Mouse (Mus musculus) monocyte, adult 2 months (primary cell): ENCODE measurements around the gene Pdgfc.

Source experiments
- DNase-seq, 2 experiments: peaks; one replicate each; pipeline ENCODE4 v3.0.0; 2022; ENCODE audit warnings: low spot score in 2 of 2, low read depth in 1 of 2

The Pdgfc gene

DNA sequence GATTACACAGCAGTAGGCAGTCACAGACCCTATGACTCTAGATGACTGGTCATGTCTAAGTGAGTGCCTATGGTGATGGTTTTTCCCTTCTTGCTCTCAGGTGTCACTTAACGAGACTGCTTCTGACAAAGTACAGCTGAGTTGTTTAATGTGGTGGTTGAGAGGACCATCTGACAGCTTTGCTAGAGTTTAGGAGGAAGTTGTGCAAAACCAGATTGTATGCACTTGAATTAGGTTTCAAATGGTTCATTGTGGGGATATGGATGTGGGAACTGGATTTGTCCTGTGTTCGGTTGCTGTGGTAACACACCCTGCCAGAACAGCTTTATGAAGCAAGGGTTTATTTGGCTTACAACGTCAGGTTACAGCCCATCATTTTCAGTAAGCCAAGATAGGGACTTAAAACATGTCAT, 112.9 kb downstream of the Pdgfc start:
- no peak for DNase-seq

DNA sequence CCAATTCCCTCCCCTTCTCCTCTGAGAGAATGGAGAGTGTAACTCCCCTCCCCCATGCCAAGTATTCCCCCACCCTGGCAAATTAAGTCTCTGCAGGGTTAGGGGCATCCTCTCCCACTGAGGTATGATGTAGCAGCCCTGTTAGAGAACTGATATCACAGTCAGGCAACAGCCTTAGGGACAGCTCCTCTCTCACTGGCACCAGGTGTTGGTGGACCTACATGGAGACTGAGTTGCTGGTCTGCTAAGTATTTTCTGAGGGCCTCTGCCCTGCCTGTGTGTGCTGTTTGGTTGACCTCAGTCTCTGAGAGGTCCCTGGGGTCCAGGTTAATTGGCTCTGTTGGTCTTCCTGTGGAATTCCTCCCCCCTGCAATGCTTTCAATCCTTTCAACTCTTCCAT, 114.0 kb downstream of the Pdgfc start:
- no peak for DNase-seq

DNA sequence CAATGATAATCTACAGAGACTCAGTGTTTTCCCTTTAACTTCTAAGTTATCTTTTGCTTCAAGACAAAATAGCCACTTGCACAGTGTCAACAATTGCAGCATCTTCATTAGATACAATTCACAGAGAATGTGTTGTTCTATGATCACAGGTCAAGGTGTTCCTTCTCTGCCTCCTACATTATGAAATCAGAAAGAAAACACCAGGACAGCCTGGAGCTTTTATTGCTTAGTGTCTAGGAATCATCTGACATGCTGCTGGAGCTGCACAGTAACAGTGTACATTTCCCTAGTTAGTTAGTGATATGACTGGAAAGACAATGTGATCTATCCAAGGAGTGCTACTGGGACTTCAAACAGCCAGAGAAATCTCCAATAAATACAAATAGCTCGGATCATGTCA, 118.2 kb downstream of the Pdgfc start:
- DNase-seq, result no peak

DNA sequence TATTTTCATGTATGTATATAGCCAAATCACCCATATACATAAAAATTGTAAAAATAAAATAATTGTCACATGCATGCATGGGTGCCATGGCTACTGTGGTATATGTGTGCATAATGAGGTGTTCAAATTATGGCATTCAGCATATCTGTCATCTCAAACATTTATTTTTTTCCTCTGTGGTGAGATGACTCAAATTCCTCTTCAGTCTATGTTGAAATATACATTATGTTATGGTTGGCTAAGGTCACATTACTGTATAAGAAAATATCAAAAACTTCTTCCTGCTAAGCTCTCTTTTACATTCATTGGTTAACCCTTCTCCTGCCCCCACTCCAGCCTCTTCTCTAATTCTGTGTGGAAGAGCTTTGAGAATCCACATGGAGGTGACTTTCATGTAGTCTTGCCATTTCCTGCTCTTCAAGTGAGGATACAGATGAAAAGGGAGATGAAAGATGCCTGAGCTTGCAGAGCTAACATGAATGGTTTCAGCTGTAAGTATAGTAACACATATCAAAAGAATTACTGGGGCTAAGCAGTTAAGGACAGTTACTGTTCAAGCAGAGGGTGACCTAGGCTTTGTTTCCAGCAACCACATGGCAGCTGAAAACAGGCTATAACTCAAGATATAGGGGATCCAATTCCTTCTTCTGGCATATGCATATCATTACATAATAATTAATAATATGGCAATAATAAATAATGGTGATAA, 124.4 kb downstream of the Pdgfc start:
- DNase-seq, result no peak

DNA sequence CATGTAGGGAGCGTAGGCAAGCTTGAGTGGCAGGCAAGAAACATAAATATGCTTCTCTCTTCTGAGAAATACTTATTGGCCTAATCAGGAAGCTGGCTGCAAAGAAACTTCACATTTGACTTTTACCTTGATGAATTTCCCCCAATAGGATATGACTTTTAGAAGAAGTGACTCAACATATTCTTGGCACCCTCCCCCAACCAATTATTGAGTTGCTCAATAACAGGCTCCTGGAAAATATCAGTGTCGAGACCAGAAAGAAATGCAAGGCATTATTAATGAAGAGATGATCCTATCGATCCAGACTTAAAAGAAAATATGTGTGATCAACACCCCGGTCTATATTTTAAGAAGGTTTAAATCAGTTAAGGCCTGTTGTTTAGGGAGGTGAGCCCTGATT, 125.9 kb downstream of the Pdgfc start:
- DNase-seq, result no peak

DNA sequence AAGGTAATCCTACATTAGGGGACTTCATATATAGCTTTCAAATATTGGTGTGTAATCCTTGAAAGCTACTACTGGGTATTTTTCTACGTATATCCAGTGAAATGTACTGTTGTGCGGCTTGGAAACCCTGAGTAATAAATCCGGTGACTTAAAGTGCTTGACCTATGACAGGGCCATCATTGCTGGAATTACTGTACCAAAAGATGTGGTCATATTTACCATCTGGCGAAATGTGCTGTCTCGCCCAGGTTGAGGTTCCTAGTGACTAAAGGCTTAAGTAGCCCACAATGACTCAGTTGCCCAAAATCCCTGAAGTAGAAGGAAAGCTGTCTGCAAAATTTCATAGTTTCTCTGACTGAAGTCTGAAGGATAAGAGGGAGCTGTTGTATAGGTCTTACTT, 127.9 kb downstream of the Pdgfc start:
- DNase-seq, result no peak

DNA sequence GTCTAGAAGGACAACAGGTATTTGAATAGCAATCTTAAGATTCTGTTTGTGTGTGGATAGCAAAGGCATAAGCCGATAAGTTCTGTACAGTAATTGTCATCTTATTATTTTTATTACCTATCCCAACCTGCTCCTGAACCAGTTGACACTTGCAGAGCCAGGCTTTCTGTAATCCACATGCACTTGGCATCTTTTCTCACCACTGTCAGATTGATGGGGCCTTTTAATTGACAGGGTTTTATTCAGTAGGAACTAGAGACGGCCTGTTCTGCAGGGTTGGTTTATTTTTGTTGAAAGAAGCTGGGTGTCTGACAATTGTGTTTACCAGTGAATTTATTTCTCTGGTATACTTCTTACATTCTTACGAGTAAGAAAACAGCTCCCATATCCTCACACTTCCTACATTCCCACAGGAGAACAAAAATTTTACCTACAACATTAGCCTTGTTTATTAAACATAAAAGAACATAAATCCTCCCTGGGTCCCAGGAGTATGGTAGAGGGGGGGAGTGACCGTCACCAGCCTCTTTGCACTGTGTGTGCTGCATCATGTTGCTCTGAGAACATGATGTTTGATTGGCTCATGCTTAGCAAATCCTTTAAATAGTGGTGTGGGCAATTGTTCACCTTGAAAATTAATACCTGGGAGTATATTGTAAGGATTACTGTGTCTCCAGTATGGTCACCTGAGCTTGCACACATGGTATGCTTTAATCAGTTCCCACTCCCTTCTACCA, 134.0 kb downstream of the Pdgfc start:
- DNase-seq, result no peak

DNA sequence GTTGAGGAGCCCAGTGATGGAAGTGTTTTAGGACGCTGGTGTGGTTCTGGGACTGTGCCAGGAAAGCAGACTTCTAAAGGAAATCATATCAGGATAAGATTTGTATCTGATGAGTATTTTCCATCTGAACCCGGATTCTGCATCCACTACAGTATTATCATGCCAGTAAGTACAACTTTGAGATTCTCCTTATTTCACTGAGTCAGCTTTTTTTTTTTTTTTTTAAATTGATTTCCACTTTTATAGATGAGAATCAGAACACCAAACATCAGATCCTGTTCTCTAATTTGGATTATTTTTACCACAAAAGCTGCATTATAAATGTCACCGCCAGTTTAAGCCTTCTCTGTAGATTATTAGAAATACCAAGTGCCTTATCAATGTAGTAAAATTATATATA, 138.6 kb downstream of the Pdgfc start:
- DNase-seq, result no peak

DNA sequence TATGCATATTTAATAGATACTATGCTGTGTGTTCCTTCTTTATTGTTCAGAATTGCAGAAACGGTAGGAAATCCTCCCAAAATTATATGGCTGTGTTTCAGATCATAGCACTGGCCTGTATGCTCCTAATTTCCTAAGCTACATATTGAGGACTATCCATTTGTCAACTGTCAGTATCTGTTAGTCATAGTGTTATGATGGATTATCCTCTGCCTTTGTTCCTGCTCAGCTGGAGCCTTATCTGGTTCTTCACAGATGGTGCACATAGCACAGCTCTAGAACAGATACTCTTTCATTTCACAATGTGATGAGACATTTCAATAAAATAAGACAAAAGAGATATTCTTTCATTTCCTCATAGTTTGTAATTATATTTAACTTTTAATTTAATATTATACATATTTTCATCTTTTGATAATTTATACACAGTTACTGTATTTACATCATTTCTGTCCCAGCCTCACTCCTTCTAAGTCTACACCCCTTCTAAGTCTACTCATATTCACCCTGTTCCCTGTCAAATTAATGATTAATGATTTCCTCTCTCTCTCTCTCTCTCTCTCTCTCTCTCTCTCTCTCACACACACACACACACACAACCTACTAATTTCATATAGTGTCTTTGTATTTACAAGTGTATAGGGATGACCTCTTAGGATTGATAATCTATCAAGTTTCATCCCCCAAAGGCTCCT, 145.2 kb downstream of the Pdgfc start:
- no peak for DNase-seq

DNA sequence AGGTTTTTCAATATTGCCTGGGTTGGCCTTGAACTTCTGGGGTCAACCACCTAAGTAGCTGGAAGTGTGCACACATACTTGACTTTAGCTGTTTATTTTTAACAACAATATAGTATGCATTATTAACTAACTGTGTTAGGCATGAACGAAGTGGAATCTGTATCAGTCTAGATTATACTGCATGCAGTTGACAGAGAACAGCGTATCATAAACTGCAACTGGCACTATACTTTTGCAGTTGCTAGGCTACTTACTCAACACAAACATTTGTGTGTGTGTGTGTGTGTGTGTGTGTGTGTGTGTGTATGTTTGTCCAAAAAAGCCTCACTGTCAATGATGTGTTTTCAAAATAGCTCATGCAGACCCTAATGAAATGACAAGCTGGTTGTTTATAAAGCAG, 160.7 kb downstream of the Pdgfc start:
- DNase-seq, result no peak

DNA sequence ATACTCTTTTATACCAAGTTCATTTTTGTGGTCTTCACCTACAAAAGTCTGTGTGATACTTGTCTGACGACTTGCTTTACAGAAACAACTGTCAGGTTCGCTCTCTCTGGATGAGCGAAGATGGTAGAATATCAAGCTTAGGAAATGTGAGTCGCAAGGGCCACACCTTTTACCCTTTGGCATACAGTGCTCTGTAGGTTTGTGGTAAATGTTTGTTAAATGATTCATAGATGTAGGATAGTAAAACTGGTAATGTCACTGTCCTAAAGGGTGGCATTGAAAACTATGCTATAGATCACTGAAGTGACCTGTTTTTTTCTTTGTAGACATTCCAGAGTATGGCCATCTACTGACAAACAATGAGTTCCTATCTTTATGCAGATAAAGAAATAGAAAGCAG, 161.4 kb downstream of the Pdgfc start:
- no peak for DNase-seq

DNA sequence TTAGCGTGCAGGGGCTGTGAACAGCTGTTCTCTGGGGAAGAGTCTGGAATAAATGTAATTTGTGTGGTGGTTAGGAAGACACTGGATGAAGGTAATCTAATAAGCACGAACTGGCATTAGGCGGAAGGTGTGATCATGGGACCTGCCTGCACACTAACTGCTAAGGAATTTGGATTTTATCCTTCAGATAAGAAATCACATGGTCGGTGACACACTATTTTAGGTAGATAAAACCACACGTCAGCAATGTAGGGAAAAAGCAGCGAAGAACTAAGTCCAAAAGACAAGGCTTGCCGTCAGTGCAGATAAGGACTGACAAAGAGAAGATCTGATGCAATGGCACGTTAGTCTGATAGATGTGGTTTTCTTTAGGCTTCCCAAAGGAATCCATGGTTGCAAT, 164.4 kb downstream of the Pdgfc start:
- DNase-seq, result no peak

DNA sequence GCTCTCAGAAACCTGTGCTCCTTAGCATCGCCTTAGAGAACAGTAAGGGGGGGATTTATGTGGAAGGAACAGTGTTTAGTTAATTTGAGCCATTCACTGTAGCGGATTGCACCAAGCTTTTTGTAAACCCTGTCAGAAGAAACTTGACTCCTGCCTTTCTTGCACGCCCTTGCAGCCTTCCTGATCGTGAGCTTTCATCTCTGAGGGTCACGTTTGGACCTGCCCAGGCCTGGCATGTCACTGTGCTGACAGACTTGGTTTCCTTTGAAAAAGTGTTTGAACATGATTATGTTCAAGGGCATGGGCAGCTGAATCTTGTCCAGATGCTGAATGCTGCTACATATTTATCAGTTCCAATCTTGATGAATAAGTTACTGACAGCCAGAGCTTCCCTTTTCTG, 169.0 kb downstream of the Pdgfc start:
- no peak for DNase-seq

DNA sequence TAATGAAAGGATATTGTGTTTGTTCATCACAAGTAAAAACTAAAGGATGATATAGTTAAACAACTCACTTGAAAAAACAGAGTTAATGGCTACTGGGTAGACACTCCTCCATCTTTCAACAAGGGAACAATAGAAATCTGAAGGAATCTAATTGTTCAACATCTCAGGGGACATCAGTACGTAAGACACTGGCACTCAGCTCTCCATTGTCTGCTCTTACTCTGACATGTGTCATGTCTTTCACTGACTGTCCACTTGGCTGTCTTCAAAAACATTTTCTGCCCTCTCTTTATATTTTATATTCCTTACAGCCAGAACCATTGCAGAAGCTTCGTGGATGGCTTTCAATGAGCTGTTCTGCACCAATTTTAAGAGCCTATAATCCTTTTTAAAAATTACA, 172.0 kb downstream of the Pdgfc start:
- no peak for DNase-seq

DNA sequence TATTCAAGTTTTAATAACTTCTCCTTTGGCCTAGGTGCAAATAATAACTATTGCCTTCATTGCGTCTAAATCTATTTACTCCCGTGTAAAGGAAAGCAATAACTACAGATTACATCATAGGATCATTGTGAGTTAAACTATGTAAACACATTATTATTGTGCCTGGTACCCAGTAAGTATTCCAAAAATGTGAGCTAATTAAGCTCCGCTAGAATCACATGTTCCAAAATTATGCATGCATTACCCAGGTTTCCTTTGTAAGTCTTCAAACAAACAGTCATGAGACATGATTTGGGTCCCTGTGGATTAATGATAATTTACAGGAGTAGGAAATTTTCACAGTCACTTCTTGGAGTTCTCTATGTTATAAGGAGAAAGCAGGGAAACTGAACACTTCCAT, 174.9 kb downstream of the Pdgfc start:
- no peak for DNase-seq

DNA sequence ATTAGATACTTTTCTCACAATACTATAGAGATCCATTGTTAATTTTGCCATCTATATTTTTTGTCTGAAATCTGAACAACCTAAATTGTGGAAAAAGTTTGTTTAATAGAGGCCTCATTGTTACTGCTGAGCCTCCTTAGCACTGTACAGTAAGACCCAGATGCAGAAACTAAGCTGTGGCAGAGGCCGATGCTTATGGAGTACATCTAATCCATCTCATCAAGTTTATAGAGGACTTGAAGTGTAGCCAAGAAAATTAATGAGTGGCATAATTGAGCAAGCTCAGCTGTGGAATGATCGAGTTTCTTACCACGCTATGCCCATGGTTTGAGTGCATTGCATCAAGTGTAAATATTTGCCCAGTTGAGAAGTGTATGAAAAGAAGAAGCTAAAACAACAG, 175.4 kb downstream of the Pdgfc start:
- DNase-seq, result no peak

DNA sequence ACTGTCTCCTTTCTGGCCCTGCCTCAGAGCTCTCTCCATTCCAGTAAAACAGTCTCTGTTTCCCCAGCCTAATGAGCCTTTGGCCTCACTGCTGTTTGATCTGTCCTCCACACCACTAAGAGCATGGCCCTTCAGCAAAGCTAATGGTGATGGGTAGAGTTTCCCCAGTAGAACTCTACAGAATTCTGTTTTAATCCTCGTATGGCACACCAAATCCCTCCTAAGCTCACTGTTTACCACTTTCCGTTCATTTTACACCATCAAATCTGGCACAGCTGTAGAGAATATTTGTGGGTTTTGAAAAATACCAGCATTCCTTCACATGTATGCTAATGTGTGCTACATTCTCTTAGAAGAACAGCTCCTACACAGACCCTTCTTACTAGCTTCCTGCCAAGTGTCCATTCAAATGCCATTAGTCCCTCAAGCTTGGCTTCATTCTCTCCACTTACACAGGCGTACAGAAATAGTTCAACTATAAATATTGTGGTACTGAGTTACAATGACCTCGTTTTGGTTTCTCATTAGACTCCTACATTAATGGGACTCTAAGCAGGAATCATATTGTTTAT, 179.4 kb downstream of the Pdgfc start:
- no peak for DNase-seq

DNA sequence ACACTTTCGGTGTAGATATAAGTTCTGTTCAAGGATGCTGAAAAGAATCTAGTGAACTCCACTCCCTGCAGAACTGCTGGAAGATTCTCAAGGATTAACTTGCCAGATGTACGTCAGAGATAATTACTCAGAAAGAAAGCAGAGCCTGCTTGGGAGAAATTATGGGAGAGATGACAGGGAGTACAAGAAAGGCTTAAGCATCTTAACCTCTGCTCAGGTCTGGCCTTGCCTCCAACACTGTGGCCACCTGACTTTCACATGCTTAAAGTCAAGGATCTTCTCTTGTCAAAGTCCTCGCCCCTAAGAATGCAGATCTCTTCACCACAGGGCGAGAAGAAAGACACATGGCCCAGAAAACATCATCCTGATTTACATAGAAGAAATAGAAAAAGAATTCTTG, 185.5 kb downstream of the Pdgfc start:
- no peak for DNase-seq

DNA sequence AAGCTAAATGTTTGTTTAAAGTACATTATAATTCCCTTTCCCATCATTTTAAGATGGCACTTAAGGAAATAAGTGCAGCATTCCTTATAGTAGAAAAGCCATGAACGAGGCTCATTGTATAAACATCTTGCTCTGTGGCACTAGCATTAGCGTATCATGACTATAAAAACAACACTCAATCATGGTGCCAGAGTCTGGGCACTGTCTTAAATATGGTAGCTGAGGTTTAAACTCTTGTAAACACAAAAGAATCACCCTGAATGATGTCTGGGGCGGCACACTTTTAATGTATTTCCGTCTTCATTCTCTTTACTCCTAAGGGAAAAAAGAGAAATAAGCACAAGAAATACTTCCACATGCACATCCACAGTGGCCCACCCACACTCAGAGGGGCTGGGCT, 192.1 kb downstream of the Pdgfc start:
- DNase-seq, result no peak

DNA sequence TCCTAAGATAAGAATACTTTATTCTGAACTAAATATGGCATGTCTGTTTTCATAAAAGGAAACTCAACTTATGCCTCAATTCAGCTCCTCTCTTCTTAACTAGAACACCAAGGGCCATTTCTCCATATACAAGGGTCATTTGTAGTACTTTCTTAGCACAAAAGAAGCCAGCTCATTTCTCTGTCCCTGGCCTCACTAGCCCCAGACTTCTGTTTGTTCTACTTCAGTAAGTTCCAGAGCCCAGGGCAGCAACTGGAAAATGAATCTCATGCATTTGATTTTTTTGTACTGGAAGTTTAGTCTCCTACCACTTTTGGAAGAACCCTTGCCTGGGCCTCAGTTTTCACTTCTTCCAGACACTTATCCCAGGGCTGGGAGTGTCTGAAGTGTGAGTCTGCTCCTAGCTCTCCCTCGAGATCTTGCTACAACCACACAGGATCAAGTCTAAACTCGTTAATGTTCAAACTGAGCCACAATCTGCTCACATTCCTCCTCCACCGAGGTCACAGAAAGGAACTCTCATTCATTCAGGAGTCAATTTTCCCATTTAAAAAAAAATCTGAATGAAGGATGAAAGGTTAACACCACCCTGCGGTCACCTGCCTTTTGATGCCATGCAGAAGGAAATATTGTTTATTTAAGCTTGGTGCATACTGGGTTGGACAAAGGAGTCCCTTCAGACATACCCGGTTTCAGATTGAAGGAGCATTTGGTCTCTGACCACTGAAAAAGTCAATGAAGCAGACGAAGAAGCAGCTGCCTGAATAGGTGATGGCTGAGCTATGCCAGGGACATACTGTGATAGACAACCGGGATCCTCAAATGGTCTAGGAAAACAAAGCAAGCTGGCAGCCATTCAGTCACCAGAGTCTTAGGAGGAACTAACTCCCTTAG, 206.7 kb downstream of the Pdgfc start:
- no peak for DNase-seq

DNA sequence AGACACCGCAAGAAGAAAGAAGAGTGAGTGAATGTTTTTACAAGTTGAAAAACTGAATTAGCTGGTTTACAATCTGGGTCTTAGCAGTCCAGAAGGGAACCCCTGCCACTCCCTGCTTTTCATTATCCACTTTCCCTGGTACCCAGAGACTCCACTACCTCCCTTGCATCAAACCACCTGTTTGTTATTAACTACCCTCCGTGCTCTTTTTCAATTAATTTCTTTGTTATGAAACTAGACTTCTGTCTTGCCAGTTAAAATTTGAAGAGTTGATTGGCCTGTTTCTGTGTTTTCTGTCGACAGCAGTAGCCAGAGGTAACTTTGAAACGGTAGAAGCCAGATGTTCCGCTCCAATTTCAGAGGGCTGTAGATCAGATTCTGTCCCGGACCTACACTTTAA, 207.4 kb downstream of the Pdgfc start:
- DNase-seq, result no peak
